Mouse (Mus musculus): ENCODE measurements around the gene Uqcc2. TPM values are rescaled to one million over a fixed set of nuclear protein-coding genes. Genes with fewer than 3 reads are reported as not detected.
A peak's percentile ranks its signal among the peaks of the same experiment; 100 is the strongest.

Gene Uqcc2
- polyA plus RNA-seq, 1 experiment from 2014 or later: 385 TPM

DNA sequence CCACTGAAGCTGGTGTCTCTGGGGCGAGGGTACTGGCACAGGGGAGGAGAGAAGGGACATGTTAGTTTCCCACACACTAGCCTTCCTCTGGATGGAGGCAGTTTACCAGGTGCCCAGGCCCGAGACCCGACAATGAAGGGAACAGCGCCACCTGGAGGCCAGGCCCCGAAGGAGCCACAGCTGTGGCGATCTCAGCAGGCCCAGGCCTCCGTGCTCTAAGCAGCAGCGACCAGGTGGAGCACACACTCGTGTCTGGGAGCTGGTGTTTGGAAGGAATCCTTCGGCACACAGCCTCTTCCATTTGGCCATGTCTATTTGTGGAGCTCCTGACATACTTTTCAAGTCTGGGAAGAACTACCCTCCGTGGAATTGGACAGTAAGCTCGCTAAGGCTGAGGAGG is 8.5 kb downstream of the Uqcc2 start:
- no peak overlapping the region for H3K9ac ChIP-seq (ENCODE audit: low read length)

GRCm38 (mm10) chr17:27123813-27124375 is 9.8 kb downstream of the Uqcc2 start:
- Histone ChIP-seq H3K4me1 (ENCODE audit: control insufficient read depth, insufficient read depth, low read length) (peaks cover 11% of the 10 kb centered on the region), H3K9me3 (replicated peaks; ENCODE audit: control insufficient read depth, low read length) (no peaks in the 10 kb centered on the region), H3K27me3 (replicated peaks; ENCODE audit: control insufficient read depth, insufficient read depth, low read length) (no peaks in the 10 kb centered on the region), H3K27ac (ENCODE audit: low read depth, low read length) (no peak overlapping the region), H3K36me3 (ENCODE audit: control insufficient read depth, insufficient read depth, low read length) (peaks cover 25% of the 10 kb centered on the region), H3K9ac (ENCODE audit: low read length) (no peak overlapping the region), H3K4me3 (ENCODE audit: low read depth, low read length) (no peak overlapping the region), H3K4me2 (ENCODE audit: low read length) (no peak overlapping the region)
- DNase-seq (ENCODE audit: low spot score): no peak
- ATAC-seq: no peak
- 75% methylated on average over 7 of the region's 7 CpGs for WGBS

More for the DNA sequence above, 8.5 kb downstream of the Uqcc2 start:
- WGBS: 31% methylated on average over 12 of the region's 12 CpGs
- Histone ChIP-seq H3K36me3 (ENCODE audit: control insufficient read depth, insufficient read depth, low read length) (peaks cover 25% of the 10 kb centered on the region), H3K4me2 (ENCODE audit: low read length) (no peak overlapping the region), H3K27ac (ENCODE audit: low read depth, low read length) (no peak overlapping the region), H3K4me3 (ENCODE audit: low read depth, low read length) (no peak overlapping the region), H3K9me3 (replicated peaks; ENCODE audit: control insufficient read depth, low read length) (no peaks in the 10 kb centered on the region), H3K4me1 (ENCODE audit: control insufficient read depth, insufficient read depth, low read length) (peaks cover 8% of the 10 kb centered on the region), H3K27me3 (replicated peaks; ENCODE audit: control insufficient read depth, insufficient read depth, low read length) (no peaks in the 10 kb centered on the region)
- ATAC-seq: no peak
- peak; percentile 53 for DNase-seq (ENCODE audit: low spot score)

DNA sequence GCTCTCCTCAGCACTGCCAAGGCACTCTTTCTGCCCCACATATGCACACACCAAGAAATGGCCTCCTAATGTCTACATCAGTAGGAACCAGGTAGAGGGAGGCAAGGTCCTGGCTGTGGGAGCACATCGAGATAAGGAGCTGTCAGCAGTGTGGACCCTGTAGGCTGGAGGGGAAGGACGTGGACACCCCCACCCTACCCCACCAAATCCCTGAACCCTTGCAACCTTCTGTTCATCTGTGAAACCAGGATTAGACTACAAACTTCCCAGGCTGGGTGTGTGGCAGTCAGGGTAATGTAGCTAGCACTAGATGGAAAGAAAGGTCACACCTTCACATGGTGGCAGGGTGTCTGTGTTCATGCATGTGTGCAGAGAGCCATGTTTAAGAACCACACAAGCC is 10.6 kb downstream of the Uqcc2 start:
- Histone ChIP-seq H3K4me2 (ENCODE audit: low read length) (no peak overlapping the region), H3K27ac (ENCODE audit: low read depth, low read length) (no peak overlapping the region), H3K36me3 (ENCODE audit: control insufficient read depth, insufficient read depth, low read length) (peaks cover 25% of the 10 kb centered on the region), H3K9ac (ENCODE audit: low read length) (no peak overlapping the region), H3K4me1 (ENCODE audit: control insufficient read depth, insufficient read depth, low read length) (peaks cover 11% of the 10 kb centered on the region), H3K4me3 (ENCODE audit: low read depth, low read length) (no peak overlapping the region), H3K27me3 (replicated peaks; ENCODE audit: control insufficient read depth, insufficient read depth, low read length) (no peaks in the 10 kb centered on the region; the same call in 1 of the 2 replicates), H3K9me3 (replicated peaks; ENCODE audit: control insufficient read depth, low read length) (no peaks in the 10 kb centered on the region)
- ATAC-seq: no peak
- WGBS: 91% methylated on average over 2 of the region's 2 CpGs
- DNase-seq (ENCODE audit: low spot score): no peak

GRCm38 (mm10) chr17:27122701-27123100 is 11.0 kb downstream of the Uqcc2 start:
- 81% methylated on average over 11 of the region's 11 CpGs for WGBS
- no peaks in the 10 kb centered on the region for H3K9me3 ChIP-seq (replicated peaks; ENCODE audit: control insufficient read depth, low read length)
- no peak overlapping the region for H3K9ac ChIP-seq (ENCODE audit: low read length)
- ATAC-seq: no peak
- H3K27me3 ChIP-seq (replicated peaks; ENCODE audit: control insufficient read depth, insufficient read depth, low read length): no peaks in the 10 kb centered on the region; the same call in 1 of the 2 replicates
- no peak overlapping the region for H3K4me3 ChIP-seq (ENCODE audit: low read depth, low read length)
- no peak overlapping the region for H3K27ac ChIP-seq (ENCODE audit: low read depth, low read length)
- H3K36me3 ChIP-seq (ENCODE audit: control insufficient read depth, insufficient read depth, low read length): peaks cover 25% of the 10 kb centered on the region
- H3K4me2 ChIP-seq (ENCODE audit: low read length): no peak overlapping the region
- H3K4me1 ChIP-seq (ENCODE audit: control insufficient read depth, insufficient read depth, low read length): peaks cover 11% of the 10 kb centered on the region
- no peak for DNase-seq (ENCODE audit: low spot score)

DNA sequence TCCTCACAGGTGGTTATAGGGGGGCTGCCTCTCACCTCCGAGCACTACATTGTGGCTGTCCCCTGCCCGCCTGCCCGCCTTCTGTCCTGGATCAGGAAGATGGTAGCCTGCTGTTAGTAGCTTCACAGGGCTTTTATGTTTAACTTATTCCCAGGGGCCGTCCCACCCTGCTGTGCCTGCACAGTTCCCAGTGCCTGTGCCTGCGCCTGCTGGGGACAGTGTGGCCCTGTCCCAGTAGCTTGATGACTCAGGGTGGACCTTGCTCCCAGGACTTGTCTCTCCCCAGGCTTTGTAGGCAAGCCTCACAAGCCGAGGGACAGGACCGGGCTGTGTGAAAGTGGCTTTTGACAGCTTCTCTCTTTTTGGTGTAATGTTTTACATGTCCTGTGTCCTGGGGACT is 11.9 kb downstream of the Uqcc2 start:
- Histone ChIP-seq H3K9me3 (replicated peaks; ENCODE audit: control insufficient read depth, low read length) (no peaks in the 10 kb centered on the region), H3K36me3 (ENCODE audit: control insufficient read depth, insufficient read depth, low read length) (peaks cover 25% of the 10 kb centered on the region), H3K9ac (ENCODE audit: low read length) (no peak overlapping the region), H3K4me2 (ENCODE audit: low read length) (no peak overlapping the region), H3K27ac (ENCODE audit: low read depth, low read length) (no peak overlapping the region), H3K27me3 (replicated peaks; ENCODE audit: control insufficient read depth, insufficient read depth, low read length) (no peaks in the 10 kb centered on the region; the same call in 1 of the 2 replicates), H3K4me1 (ENCODE audit: control insufficient read depth, insufficient read depth, low read length) (peaks cover 11% of the 10 kb centered on the region), H3K4me3 (ENCODE audit: low read depth, low read length) (no peak overlapping the region)
- DNase-seq (ENCODE audit: low spot score): no peak
- WGBS: 65% methylated on average over 7 of the region's 7 CpGs
- ATAC-seq: no peak

DNA sequence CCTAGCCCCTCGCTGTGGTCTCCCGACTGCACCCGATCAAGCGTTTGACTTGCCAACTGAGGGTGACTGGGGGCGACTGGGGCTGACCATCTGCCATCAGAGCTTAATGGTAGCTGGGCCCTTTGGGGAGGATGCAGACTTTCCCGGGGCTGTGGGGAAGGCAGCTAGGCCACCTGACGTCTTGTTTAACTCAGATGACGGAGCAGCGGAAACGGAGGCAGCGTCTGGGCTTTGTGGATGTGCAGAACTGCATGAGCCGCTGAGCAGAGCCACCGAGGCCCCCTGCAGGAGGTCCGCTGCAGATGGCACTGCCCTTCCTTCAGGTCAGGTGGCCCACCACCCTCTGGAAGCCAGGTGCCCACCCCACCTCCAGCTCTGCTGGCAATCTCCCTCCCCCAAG is 12.4 kb downstream of the Uqcc2 start:
- peaks cover 25% of the 10 kb centered on the region for H3K36me3 ChIP-seq (ENCODE audit: control insufficient read depth, insufficient read depth, low read length)
- peaks cover 11% of the 10 kb centered on the region for H3K4me1 ChIP-seq (ENCODE audit: control insufficient read depth, insufficient read depth, low read length)
- H3K27me3 ChIP-seq (replicated peaks; ENCODE audit: control insufficient read depth, insufficient read depth, low read length): no peaks in the 10 kb centered on the region; the same call in 1 of the 2 replicates
- ATAC-seq: no peak; the same call in 1 of the 2 replicates
- 0 out of 2 replicates have a peak overlapping the region, but pooled peaks have one; percentile 21 for H3K9ac ChIP-seq (ENCODE audit: low read length)
- no peak for DNase-seq (ENCODE audit: low spot score)
- H3K9me3 ChIP-seq (replicated peaks; ENCODE audit: control insufficient read depth, low read length): no peaks in the 10 kb centered on the region
- no peak overlapping the region for H3K4me3 ChIP-seq (ENCODE audit: low read depth, low read length)
- 35% methylated on average over 14 of the region's 14 CpGs for WGBS
- H3K4me2 ChIP-seq (ENCODE audit: low read length): peak overlapping the region; percentile 23; the same call in 1 of the 2 replicates
- H3K27ac ChIP-seq (ENCODE audit: low read depth, low read length): no peak overlapping the region

DNA sequence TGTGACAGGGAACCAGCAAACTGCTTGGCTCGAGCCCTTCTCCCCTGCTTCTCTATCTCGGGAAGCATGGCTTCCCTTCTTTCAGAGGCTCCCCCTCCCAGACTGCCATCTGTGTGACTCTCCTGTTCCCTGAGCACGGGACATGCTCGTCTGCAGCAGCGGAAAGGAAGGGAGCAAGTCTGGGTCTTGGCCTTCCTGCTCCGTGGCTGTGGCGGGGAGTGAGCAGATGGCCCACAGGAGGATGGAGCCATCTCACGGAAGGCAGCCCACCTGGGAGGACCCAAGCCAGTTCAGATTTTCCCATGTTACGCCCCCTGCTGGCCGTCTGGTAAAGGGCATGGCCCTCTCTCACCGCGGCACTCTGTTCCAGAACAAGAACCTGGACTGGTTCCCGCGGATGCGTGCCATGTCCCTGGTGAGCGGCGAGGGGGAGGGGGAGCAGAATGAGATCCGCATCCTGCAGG is 13.1 kb downstream of the Uqcc2 start:
- Histone ChIP-seq H3K4me3 (ENCODE audit: low read depth, low read length) (no peak overlapping the region), H3K4me1 (ENCODE audit: control insufficient read depth, insufficient read depth, low read length) (peaks cover 11% of the 10 kb centered on the region), H3K4me2 (ENCODE audit: low read length) (peak overlapping the region; percentile 23; the same call in 1 of the 2 replicates), H3K27me3 (replicated peaks; ENCODE audit: control insufficient read depth, insufficient read depth, low read length) (no peaks in the 10 kb centered on the region; the same call in 1 of the 2 replicates), H3K27ac (ENCODE audit: low read depth, low read length) (peak overlapping the region; percentile 27; the same call in 1 of the 2 replicates), H3K9ac (ENCODE audit: low read length) (no peak overlapping the region), H3K9me3 (replicated peaks; ENCODE audit: control insufficient read depth, low read length) (no peaks in the 10 kb centered on the region), H3K36me3 (ENCODE audit: control insufficient read depth, insufficient read depth, low read length) (peaks cover 25% of the 10 kb centered on the region)
- ATAC-seq (peak; percentile 54), DNase-seq (ENCODE audit: low spot score) (peak; percentile 76)
- WGBS: 3% methylated on average over 18 of the region's 18 CpGs

- ATAC-seq: 0 out of 2 replicates have a peak, but pooled peaks have one; percentile 3
- Histone ChIP-seq H3K4me1 (ENCODE audit: control insufficient read depth, insufficient read depth, low read length) (peaks cover 11% of the 10 kb centered on the region), H3K36me3 (ENCODE audit: control insufficient read depth, insufficient read depth, low read length) (peaks cover 25% of the 10 kb centered on the region), H3K9ac (ENCODE audit: low read length) (no peak overlapping the region), H3K27ac (ENCODE audit: low read depth, low read length) (peak overlapping the region; percentile 5; the same call in 1 of the 2 replicates), H3K4me2 (ENCODE audit: low read length) (no peak overlapping the region), H3K9me3 (replicated peaks; ENCODE audit: control insufficient read depth, low read length) (no peaks in the 10 kb centered on the region), H3K27me3 (replicated peaks; ENCODE audit: control insufficient read depth, insufficient read depth, low read length) (no peaks in the 10 kb centered on the region; the same call in 1 of the 2 replicates), H3K4me3 (ENCODE audit: low read depth, low read length) (no peak overlapping the region)
- 69% methylated on average over 8 of the region's 8 CpGs for WGBS
- DNase-seq (ENCODE audit: low spot score): no peak
Observed at GRCm38 (mm10) chr17:27119954-27120353, 13.8 kb downstream of the Uqcc2 start.

DNA sequence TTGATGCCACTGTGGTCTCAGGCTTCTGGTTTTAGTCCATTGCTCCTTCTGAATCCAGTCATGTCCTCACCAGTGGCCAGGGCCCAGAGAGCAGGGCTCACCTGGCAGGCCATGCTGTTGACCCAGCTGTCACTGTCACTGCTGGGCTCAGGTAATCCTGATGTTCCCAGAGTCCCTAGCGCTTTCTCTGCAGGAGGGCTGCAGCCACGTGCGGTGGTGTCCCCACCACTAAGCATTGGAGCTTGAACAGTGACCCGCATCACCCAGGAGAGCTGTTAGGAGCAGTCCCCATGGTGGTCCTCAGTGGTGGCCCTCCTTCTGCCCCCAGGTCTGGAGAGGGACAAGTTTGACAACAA is 14.2 kb downstream of the Uqcc2 start:
- Histone ChIP-seq H3K9ac (ENCODE audit: low read length) (no peak overlapping the region), H3K36me3 (ENCODE audit: control insufficient read depth, insufficient read depth, low read length) (peaks cover 25% of the 10 kb centered on the region), H3K4me3 (ENCODE audit: low read depth, low read length) (no peak overlapping the region), H3K27ac (ENCODE audit: low read depth, low read length) (no peak overlapping the region), H3K4me2 (ENCODE audit: low read length) (no peak overlapping the region), H3K9me3 (replicated peaks; ENCODE audit: control insufficient read depth, low read length) (no peaks in the 10 kb centered on the region), H3K4me1 (ENCODE audit: control insufficient read depth, insufficient read depth, low read length) (peaks cover 11% of the 10 kb centered on the region), H3K27me3 (replicated peaks; ENCODE audit: control insufficient read depth, insufficient read depth, low read length) (no peaks in the 10 kb centered on the region; the same call in 1 of the 2 replicates)
- ATAC-seq (no peak), DNase-seq (ENCODE audit: low spot score) (no peak)
- 65% methylated on average over 4 of the region's 4 CpGs for WGBS
